Mouse (Mus musculus) MEL (cell line): ENCODE results near the gene Zfp277. TPM values are rescaled to one million over a fixed set of nuclear protein-coding genes. Genes with fewer than 3 reads are reported as not detected.

Experiments used
- DNase-seq: peaks from one replicate; pipeline ENCODE4 v3.0.0; 2011; ENCODE audit warnings: low read depth, low spot score
- H3K27ac ChIP-seq: 2 replicates; pipeline ENCODE4 v1.5.1; 2012; ENCODE audit warnings: low read depth, mild to moderate bottlenecking, control low read depth, low read length, moderate library complexity; ENCODE audit not compliant: control insufficient read depth
- H3K27me3 ChIP-seq, 2 experiments: fragments of 150-350 bp in 1 of 2; sonication (generic) in 1 of 2; 2 replicates each; pipeline ENCODE4 v1.6.1; 2012; ENCODE audit warnings: low read length in 2 of 2, mild to moderate bottlenecking in 2 of 2, improper control_type of control experiment in 1 of 2, moderate library complexity in 1 of 2; ENCODE audit not compliant: insufficient read depth in 2 of 2, control insufficient read depth in 1 of 2
- H3K36me3 ChIP-seq, 2 experiments: 2 replicates each; pipeline ENCODE4 v1.6.1; 2012 to 2014; ENCODE audit warnings: low read length in 2 of 2, improper control_type of control experiment in 1 of 2, inconsistent platforms in 1 of 2, mild to moderate bottlenecking in 1 of 2; ENCODE audit not compliant: insufficient read depth in 2 of 2, control insufficient read depth in 1 of 2
- H3K4me1 ChIP-seq, 2 experiments: fragments of 150-350 bp in 1 of 2; sonication (generic) in 1 of 2; 2 replicates each; pipeline ENCODE4 v1.6.1; 2012; ENCODE audit warnings: low read length in 2 of 2, improper control_type of control experiment in 1 of 2, mild to moderate bottlenecking in 1 of 2; ENCODE audit not compliant: insufficient read depth in 2 of 2, control insufficient read depth in 1 of 2
- H3K4me3 ChIP-seq, 2 experiments: fragments of 150-350 bp in 1 of 2; sonication (generic) in 1 of 2; 2 replicates each; pipeline ENCODE4 v1.5.1; 2012; ENCODE audit warnings: low read depth in 2 of 2, low read length in 2 of 2, mild to moderate bottlenecking in 2 of 2, moderate library complexity in 2 of 2, control low read depth in 1 of 2, improper control_type of control experiment in 1 of 2; ENCODE audit not compliant: control insufficient read depth in 1 of 2, insufficient read depth in 1 of 2
- H3K79me2 ChIP-seq: 2 replicates; pipeline ENCODE4 v1.6.1; 2012; ENCODE audit warnings: mild to moderate bottlenecking, low read length, moderate library complexity; ENCODE audit not compliant: control insufficient read depth, poor library complexity, insufficient read depth
- H3K9ac ChIP-seq: 2 replicates; pipeline ENCODE4 v1.6.1; 2012; ENCODE audit warnings: low read depth, mild to moderate bottlenecking, control low read depth, low read length, moderate library complexity; ENCODE audit not compliant: control insufficient read depth, poor library complexity, severe bottlenecking
- H3K9me3 ChIP-seq: fragments of 150-350 bp; sonication (generic); replicated peaks from 2 replicates; pipeline ENCODE4 v1.6.1; 2012; ENCODE audit warnings: mild to moderate bottlenecking, low read length, improper control_type of control experiment, moderate library complexity; ENCODE audit not compliant: insufficient read depth
- CHD1 ChIP-seq: IDR thresholded peaks from 2 replicates; pipeline ENCODE4 v1.6.1; 2012; ENCODE audit warnings: low read depth, mild to moderate bottlenecking, inconsistent platforms, low read length, improper control_type of control experiment
- CHD2 ChIP-seq: IDR thresholded peaks from 2 replicates; pipeline ENCODE4 v1.6.1; 2011; ENCODE audit warnings: low read length, improper control_type of control experiment
- E2F4 ChIP-seq: IDR thresholded peaks from 2 replicates; pipeline ENCODE4 v1.6.1; 2011; ENCODE audit warnings: low read depth, low read length, improper control_type of control experiment, borderline replicate concordance
- ELF1 ChIP-seq: IDR thresholded peaks from 2 replicates; pipeline ENCODE4 v1.6.1; 2014; ENCODE audit warnings: low read depth, mild to moderate bottlenecking, inconsistent platforms, low read length, improper control_type of control experiment, moderate library complexity
- GATA1 ChIP-seq: IDR thresholded peaks from 2 replicates; pipeline ENCODE4 v1.6.1; 2011; ENCODE audit warnings: low read depth, low read length, improper control_type of control experiment
- HCFC1 ChIP-seq: IDR thresholded peaks from 2 replicates; pipeline ENCODE4 v1.6.1; 2012; ENCODE audit warnings: low read depth, mild to moderate bottlenecking, inconsistent platforms, low read length, improper control_type of control experiment, moderate library complexity
- JUND ChIP-seq: IDR thresholded peaks from 2 replicates; pipeline ENCODE4 v1.6.1; 2011; ENCODE audit warnings: low read depth, mild to moderate bottlenecking, improper control_type of control experiment, low read length
- KAT2A ChIP-seq: conservative IDR thresholded peaks from 2 replicates; pipeline ENCODE4 v1.6.1; 2012; ENCODE audit warnings: low read depth, low read length, improper control_type of control experiment, inconsistent platforms
- MAFK ChIP-seq: IDR thresholded peaks from 2 replicates; pipeline ENCODE4 v1.6.1; 2011; ENCODE audit warnings: low read depth, mild to moderate bottlenecking, low read length, improper control_type of control experiment, borderline replicate concordance
- MEF2A ChIP-seq: IDR thresholded peaks from 2 replicates; pipeline ENCODE4 v1.6.1; 2014; ENCODE audit warnings: low read depth, mild to moderate bottlenecking, inconsistent platforms, low read length, improper control_type of control experiment; ENCODE audit not compliant: poor library complexity, insufficient replicate concordance, severe bottlenecking; ENCODE audit errors: extremely low read depth
- MXI1 ChIP-seq: IDR thresholded peaks from 2 replicates; pipeline ENCODE4 v1.6.1; 2011; ENCODE audit warnings: mild to moderate bottlenecking, low read depth, low read length, improper control_type of control experiment
- NRF1 ChIP-seq: IDR thresholded peaks from 2 replicates; pipeline ENCODE4 v1.6.1; 2014; ENCODE audit warnings: low read depth, mild to moderate bottlenecking, inconsistent platforms, low read length, improper control_type of control experiment, moderate library complexity; ENCODE audit not compliant: poor library complexity, insufficient read depth, severe bottlenecking
- POLR2AphosphoS2 ChIP-seq: IDR thresholded peaks from 2 replicates; pipeline ENCODE4 v1.6.1; 2011; ENCODE audit warnings: low read length, improper control_type of control experiment
- POLR2AphosphoS5 ChIP-seq: IDR thresholded peaks from 2 replicates; pipeline ENCODE4 v1.6.1; 2012; ENCODE audit warnings: low read depth, borderline replicate concordance, mild to moderate bottlenecking, inconsistent platforms, low read length, moderate library complexity, mixed read lengths
- RAD21 ChIP-seq: IDR thresholded peaks from 2 replicates; pipeline ENCODE4 v1.6.1; 2011; ENCODE audit warnings: mild to moderate bottlenecking, low read depth, low read length, improper control_type of control experiment
- TAL1 ChIP-seq: IDR thresholded peaks from 2 replicates; pipeline ENCODE4 v1.6.1; 2012; ENCODE audit warnings: mild to moderate bottlenecking, inconsistent platforms, low read length, moderate library complexity, mixed read lengths
- TBP ChIP-seq: IDR thresholded peaks from 2 replicates; pipeline ENCODE4 v1.8.0; 2011; ENCODE audit warnings: low read depth, low read length, improper control_type of control experiment
- UBTF ChIP-seq: IDR thresholded peaks from 2 replicates; pipeline ENCODE4 v1.6.1; 2012; ENCODE audit warnings: low read depth, mild to moderate bottlenecking, inconsistent platforms, low read length, improper control_type of control experiment, moderate library complexity, borderline replicate concordance; ENCODE audit not compliant: insufficient read depth
- USF1 ChIP-seq: IDR thresholded peaks from 2 replicates; pipeline ENCODE4 v1.6.1; 2014; ENCODE audit warnings: low read depth, mild to moderate bottlenecking, inconsistent platforms, low read length, improper control_type of control experiment, moderate library complexity
- ZC3H11A ChIP-seq: IDR thresholded peaks from 2 replicates; pipeline ENCODE4 v1.6.1; 2012; ENCODE audit warnings: low read depth, mild to moderate bottlenecking, inconsistent platforms, low read length, improper control_type of control experiment
- ZMIZ1 ChIP-seq: IDR thresholded peaks from 2 replicates; pipeline ENCODE4 v1.6.1; 2012; ENCODE audit warnings: low read depth, mild to moderate bottlenecking, inconsistent platforms, low read length, improper control_type of control experiment, moderate library complexity
- ZNF384 ChIP-seq: IDR thresholded peaks from 2 replicates; pipeline ENCODE4 v1.6.1; 2012; ENCODE audit warnings: low read depth, mild to moderate bottlenecking, inconsistent platforms, low read length, improper control_type of control experiment
- polyA plus RNA-seq, 2 experiments: library from polyadenylated mRNA; stranded (reverse) in 1 of 2; unstranded in 1 of 2; fragments of >175 nt in 1 of 2; fragments of >200 nt in 1 of 2; gene quantifications; 2 replicates each; pipeline versions ENCODE4 v1.2.1 to v1.2.4; 2012; ENCODE audit warnings: low replicate concordance in 2 of 2, low read depth in 1 of 2; ENCODE audit not compliant: insufficient read length in 2 of 2, insufficient read depth in 1 of 2, missing spikeins in 1 of 2
- total RNA-seq: library from RNA; depleted of rRNA; stranded (reverse); fragments of 300-350 nt; gene quantifications from 2 replicates; pipeline ENCODE4 v1.2.3, GENCODE M21; 2012

Gene Zfp277
- total and polyA plus RNA-seq, 3 experiments: 1.1 to 1.9 TPM; not detected in 1

DNA sequence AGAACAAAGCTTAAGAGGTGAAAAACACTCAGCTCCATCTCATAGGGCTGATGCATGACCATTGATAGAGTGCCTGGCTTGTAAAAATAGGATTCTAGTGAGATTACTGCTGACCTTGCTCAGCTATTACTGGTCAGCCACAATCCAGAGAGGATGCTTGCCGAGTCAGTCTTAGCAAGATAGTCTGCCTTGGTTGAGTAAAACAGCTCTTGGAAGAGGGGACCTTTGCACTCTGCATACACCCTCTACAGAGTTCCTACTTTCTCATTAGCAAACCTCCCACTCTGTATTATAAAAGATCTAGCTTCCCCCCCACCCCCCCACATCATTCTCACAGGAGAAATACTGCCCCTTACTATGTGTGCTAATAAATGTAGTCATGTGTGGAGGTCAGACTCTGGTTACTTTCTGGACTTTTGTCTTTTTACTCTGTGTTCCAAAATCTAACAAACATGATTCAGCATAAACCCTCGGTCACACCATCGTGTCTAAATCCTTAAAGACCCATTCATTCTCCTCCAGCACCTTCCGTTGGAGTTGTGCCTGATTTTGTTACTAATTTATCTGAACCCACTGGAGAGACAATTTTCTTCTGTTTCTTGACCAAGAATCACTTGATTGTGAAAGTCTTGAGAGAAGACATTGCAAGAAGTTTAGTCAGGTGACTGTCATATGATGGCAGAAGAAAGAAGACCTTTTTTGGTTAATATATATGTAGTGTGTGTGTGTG lies 164.9 kb downstream of the Zfp277 start:
- no peak overlapping the region for H3K9ac ChIP-seq
- H3K4me1 ChIP-seq: no peaks in the 10 kb centered on the region
- no peaks in the 10 kb centered on the region for H3K9me3 ChIP-seq
- DNase-seq: no peak
- no peak overlapping the region for H3K27ac ChIP-seq
- no peak overlapping the region for H3K4me3 ChIP-seq
- no peaks in the 10 kb centered on the region; a peak in 1 of 4 replicates for H3K27me3 ChIP-seq
- no peak for TF ChIP-seq USF1
- no peak for TF ChIP-seq RAD21
- TF ChIP-seq ZMIZ1: no peak
- TF ChIP-seq POLR2AphosphoS2: no peak
- no peak for TF ChIP-seq ELF1
- no peak for TF ChIP-seq UBTF
- no peak for TF ChIP-seq TAL1
- TF ChIP-seq GATA1: no peak
- no peak for TF ChIP-seq JUND
- H3K79me2 ChIP-seq: no peaks in the 10 kb centered on the region
- no peaks in the 10 kb centered on the region for H3K36me3 ChIP-seq

DNA sequence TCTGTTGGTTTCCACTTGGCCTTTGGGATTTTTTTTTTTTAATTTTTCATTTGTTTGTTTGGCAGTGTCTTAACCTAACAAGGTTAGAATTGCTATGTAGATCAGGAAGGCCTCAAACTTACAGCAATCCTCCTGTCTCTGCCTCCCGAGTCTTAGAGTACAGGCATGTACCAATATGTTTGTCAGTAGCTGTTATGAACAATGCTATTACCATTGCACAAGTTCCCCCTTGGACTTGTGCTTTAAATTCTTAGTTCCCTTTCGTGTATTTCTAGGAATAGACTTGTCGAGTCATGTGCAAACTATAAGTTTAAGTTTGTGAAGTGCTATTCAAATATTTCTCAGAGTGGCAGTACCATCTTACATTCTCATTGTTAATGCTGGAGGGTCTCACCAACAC lies 168.1 kb downstream of the Zfp277 start:
- Histone ChIP-seq H3K9me3 (no peaks in the 10 kb centered on the region), H3K27me3 (no peaks in the 10 kb centered on the region; a peak in 1 of 4 replicates), H3K4me3 (no peak overlapping the region), H3K9ac (no peak overlapping the region), H3K27ac (no peak overlapping the region)
- DNase-seq: no peak
- TF ChIP-seq KAT2A (no peak), MEF2A (no peak), ZNF384 (no peak), GATA1 (no peak), CHD1 (no peak), POLR2AphosphoS5 (no peak), E2F4 (no peak), TBP (no peak), NRF1 (no peak), USF1 (no peak), MXI1 (no peak), MAFK (no peak), HCFC1 (no peak), POLR2AphosphoS2 (no peak), CHD2 (no peak), ZC3H11A (no peak)
- TF ChIP-seq, all 39 proteins: peak for 0
- no peaks in the 10 kb centered on the region for H3K4me1 ChIP-seq
- no peaks in the 10 kb centered on the region for H3K79me2 ChIP-seq
- H3K36me3 ChIP-seq: no peaks in the 10 kb centered on the region
